Mouse (Mus musculus): ENCODE data around the gene Actl11. TPM values are rescaled to one million over a fixed set of nuclear protein-coding genes. Genes with fewer than 3 reads are reported as not detected.

Gene Actl11
- total and polyA plus RNA-seq, 2 experiments from 2014 or later: not detected

- ATAC-seq (ENCODE audit: low FRiP score): no peak
Measured at GRCm38 (mm10) chr9:107906967-107907800, 21.1 kb upstream of the Actl11 start.

GRCm38 (mm10) chr9:107907801-107908120, 20.5 kb upstream of the Actl11 start:
- 77% methylated on average over 14 of the region's 14 CpGs for WGBS
- peaks cover 5% of the 10 kb centered on the region; the same call in 1 of the 2 replicates for H3K4me1 ChIP-seq (ENCODE audit: insufficient read depth, low read length)
- 0 out of 2 replicates have a peak, but pooled peaks cover 4% of the 10 kb centered on the region for H3K36me3 ChIP-seq (ENCODE audit: insufficient read depth, low read length)
- no peak overlapping the region for H3K27ac ChIP-seq (ENCODE audit: low read depth, low read length)
- no peaks in the 10 kb centered on the region for H3K9me3 ChIP-seq (ENCODE audit: low read length)
- TF ChIP-seq CTCF (IDR thresholded peaks at IDR 0.05): no peak
- no peaks in the 10 kb centered on the region for H3K27me3 ChIP-seq (ENCODE audit: insufficient read depth, low read length)
- DNase-seq (ENCODE audit: low spot score) (no peak), ATAC-seq (ENCODE audit: low FRiP score) (no peak)
- no peak overlapping the region for H3K4me3 ChIP-seq (ENCODE audit: low read depth, low read length)
- no peak overlapping the region for H3K4me2 ChIP-seq (ENCODE audit: low read depth, low read length, poor library complexity, severe bottlenecking)
- no peak overlapping the region for H3K9ac ChIP-seq (replicated peaks; ENCODE audit: low read length, poor library complexity, severe bottlenecking)

More at GRCm38 (mm10) chr9:107906967-107907800, 21.1 kb upstream of the Actl11 start:
- peaks cover 5% of the 10 kb centered on the region; the same call in 1 of the 2 replicates for H3K4me1 ChIP-seq (ENCODE audit: insufficient read depth, low read length)
- 0 out of 2 replicates have a peak overlapping the region, but pooled peaks have one; percentile 4 for H3K9ac ChIP-seq (replicated peaks; ENCODE audit: low read length, poor library complexity, severe bottlenecking)
- 0 out of 2 replicates have a peak, but pooled peaks cover 4% of the 10 kb centered on the region for H3K36me3 ChIP-seq (ENCODE audit: insufficient read depth, low read length)
- H3K27me3 ChIP-seq (ENCODE audit: insufficient read depth, low read length): no peaks in the 10 kb centered on the region
- H3K9me3 ChIP-seq (ENCODE audit: low read length): no peaks in the 10 kb centered on the region
- no peak for DNase-seq (ENCODE audit: low spot score)
- peak overlapping the region; percentile 13; the same call in 1 of the 2 replicates for H3K4me3 ChIP-seq (ENCODE audit: low read depth, low read length)
- TF ChIP-seq CTCF (IDR thresholded peaks at IDR 0.05): no peak
- WGBS: 48% methylated on average over 31 of the region's 31 CpGs
- peak overlapping the region; percentile 39 for H3K4me2 ChIP-seq (ENCODE audit: low read depth, low read length, poor library complexity, severe bottlenecking)
- H3K27ac ChIP-seq (ENCODE audit: low read depth, low read length): no peak overlapping the region

GRCm38 (mm10) chr9:107908410-107909158, 19.7 kb upstream of the Actl11 start:
- ATAC-seq (ENCODE audit: low FRiP score): no peak
- H3K9ac ChIP-seq (replicated peaks; ENCODE audit: low read length, poor library complexity, severe bottlenecking): no peak overlapping the region
- no peak overlapping the region for H3K27ac ChIP-seq (ENCODE audit: low read depth, low read length)
- 0 out of 2 replicates have a peak, but pooled peaks cover under 1% of the 10 kb centered on the region for H3K36me3 ChIP-seq (ENCODE audit: insufficient read depth, low read length)
- DNase-seq (ENCODE audit: low spot score): no peak
- H3K9me3 ChIP-seq (ENCODE audit: low read length): no peaks in the 10 kb centered on the region
- H3K4me1 ChIP-seq (ENCODE audit: insufficient read depth, low read length): peaks cover 5% of the 10 kb centered on the region; the same call in 1 of the 2 replicates
- H3K4me3 ChIP-seq (ENCODE audit: low read depth, low read length): no peak overlapping the region
- WGBS: 31% methylated on average over 18 of the region's 18 CpGs
- H3K27me3 ChIP-seq (ENCODE audit: insufficient read depth, low read length): no peaks in the 10 kb centered on the region
- no peak for TF ChIP-seq CTCF (IDR thresholded peaks at IDR 0.05)
- no peak overlapping the region for H3K4me2 ChIP-seq (ENCODE audit: low read depth, low read length, poor library complexity, severe bottlenecking)

- no peak for DNase-seq (ENCODE audit: low spot score)
- no peak overlapping the region for H3K4me3 ChIP-seq (ENCODE audit: low read depth, low read length)
- ATAC-seq (ENCODE audit: low FRiP score): no peak
- no peaks in the 10 kb centered on the region for H3K36me3 ChIP-seq (ENCODE audit: insufficient read depth, low read length)
- TF ChIP-seq CTCF (IDR thresholded peaks at IDR 0.05): no peak
- no peak overlapping the region for H3K9ac ChIP-seq (replicated peaks; ENCODE audit: low read length, poor library complexity, severe bottlenecking)
- H3K27me3 ChIP-seq (ENCODE audit: insufficient read depth, low read length): no peaks in the 10 kb centered on the region
- H3K9me3 ChIP-seq (ENCODE audit: low read length): no peaks in the 10 kb centered on the region
- H3K4me2 ChIP-seq (ENCODE audit: low read depth, low read length, poor library complexity, severe bottlenecking): no peak overlapping the region
- H3K4me1 ChIP-seq (ENCODE audit: insufficient read depth, low read length): peaks cover 5% of the 10 kb centered on the region; the same call in 1 of the 2 replicates
- no peak overlapping the region for H3K27ac ChIP-seq (ENCODE audit: low read depth, low read length)
- 90% methylated on average over 15 of the region's 15 CpGs for WGBS
Measured at GRCm38 (mm10) chr9:107910025-107910769, 18.1 kb upstream of the Actl11 start.

GRCm38 (mm10) chr9:107914764-107915420, 13.4 kb upstream of the Actl11 start:
- WGBS: 83% methylated on average over 16 of the region's 16 CpGs
- no peak overlapping the region for H3K27ac ChIP-seq (ENCODE audit: low read depth, low read length)
- ATAC-seq (ENCODE audit: low FRiP score): no peak

More at GRCm38 (mm10) chr9:107914764-107915420, 13.4 kb upstream of the Actl11 start:
- Histone ChIP-seq H3K27me3 (ENCODE audit: insufficient read depth, low read length) (no peaks in the 10 kb centered on the region), H3K4me2 (ENCODE audit: low read depth, low read length, poor library complexity, severe bottlenecking) (no peak overlapping the region), H3K4me1 (ENCODE audit: insufficient read depth, low read length) (peaks cover 14% of the 10 kb centered on the region; the same call in 1 of the 2 replicates), H3K9ac (replicated peaks; ENCODE audit: low read length, poor library complexity, severe bottlenecking) (no peak overlapping the region), H3K9me3 (ENCODE audit: low read length) (no peaks in the 10 kb centered on the region), H3K36me3 (ENCODE audit: insufficient read depth, low read length) (no peaks in the 10 kb centered on the region), H3K4me3 (ENCODE audit: low read depth, low read length) (no peak overlapping the region)
- no peak for TF ChIP-seq CTCF (IDR thresholded peaks at IDR 0.05)
- no peak for DNase-seq (ENCODE audit: low spot score)
